Mouse (Mus musculus) CH12.LX (cell line): ENCODE data around the gene Tmbim6. TPM values are rescaled to one million over a fixed set of nuclear protein-coding genes. Genes with fewer than 3 reads are reported as not detected.

Experiments used
- DNase-seq: peaks from one replicate; pipeline ENCODE4 v3.0.0-alpha.2; 2013; ENCODE audit errors: extremely low read depth
- H3K27ac ChIP-seq: 2 replicates; pipeline ENCODE4 v1.5.1; 2012; ENCODE audit warnings: low read depth, mild to moderate bottlenecking, control low read depth, moderate library complexity; ENCODE audit not compliant: insufficient read depth
- H3K27me3 ChIP-seq: replicated peaks from 2 replicates; pipeline ENCODE3; 2012; ENCODE audit warnings: inconsistent platforms
- H3K36me3 ChIP-seq, 2 experiments: replicated peaks in 1 of 2; 2 replicates each; pipeline versions ENCODE3 to v1.6.1; 2012; ENCODE audit warnings: inconsistent platforms in 1 of 2, low read length in 1 of 2, mild to moderate bottlenecking in 1 of 2, mixed read lengths in 1 of 2, moderate library complexity in 1 of 2; ENCODE audit not compliant: control insufficient read depth in 1 of 2, insufficient read depth in 1 of 2
- H3K4me1 ChIP-seq, 2 experiments: 2 replicates each; pipeline ENCODE4 v1.6.1; 2012; ENCODE audit warnings: inconsistent platforms in 1 of 2, moderate library complexity in 1 of 2; ENCODE audit not compliant: insufficient read depth in 2 of 2, control insufficient read depth in 1 of 2
- H3K4me2 ChIP-seq: 2 replicates; pipeline ENCODE4 v1.6.1; 2012; ENCODE audit warnings: low read depth, mild to moderate bottlenecking, control low read depth; ENCODE audit not compliant: poor library complexity, insufficient read depth, severe bottlenecking
- H3K4me3 ChIP-seq, 3 experiments: fragments of 150-350 bp in 1 of 3; sonication (generic) in 1 of 3; replicated peaks in 1 of 3; 2 replicates each; pipeline versions ENCODE3 to v1.5.1; 2011 to 2012; ENCODE audit warnings: low read depth in 2 of 3, low read length in 2 of 3, mild to moderate bottlenecking in 2 of 3, moderate library complexity in 2 of 3, control low read depth in 1 of 3, improper control_type of control experiment in 1 of 3, inconsistent platforms in 1 of 3, mixed read lengths in 1 of 3; ENCODE audit not compliant: poor library complexity in 1 of 3
- H3K79me2 ChIP-seq: replicated peaks from 2 replicates; pipeline ENCODE4 v1.6.1; 2012; ENCODE audit warnings: mild to moderate bottlenecking, moderate library complexity; ENCODE audit not compliant: control insufficient read depth, poor library complexity, insufficient read depth, severe bottlenecking; ENCODE audit errors: extremely low read depth
- H3K9ac ChIP-seq: 2 replicates; pipeline ENCODE4 v1.6.1; 2012; ENCODE audit warnings: low read depth, mild to moderate bottlenecking, control low read depth, moderate library complexity; ENCODE audit not compliant: insufficient read depth
- H3K9me3 ChIP-seq: replicated peaks from 2 replicates; pipeline ENCODE3; 2012; ENCODE audit warnings: low read length, inconsistent platforms, mixed read lengths
- BHLHE40 ChIP-seq: IDR thresholded peaks from 2 replicates; pipeline ENCODE4 v1.6.1; 2011; ENCODE audit warnings: mild to moderate bottlenecking, low read depth, low read length, improper control_type of control experiment
- CHD1 ChIP-seq: IDR thresholded peaks from 2 replicates; pipeline ENCODE4 v1.6.1; 2012; ENCODE audit warnings: low read depth, low read length, improper control_type of control experiment, inconsistent platforms
- E2F4 ChIP-seq: IDR thresholded peaks from 2 replicates; pipeline ENCODE4 v1.6.1; 2011; ENCODE audit warnings: low read depth, low read length, improper control_type of control experiment; ENCODE audit not compliant: insufficient replicate concordance
- ELF1 ChIP-seq: IDR thresholded peaks from 2 replicates; pipeline ENCODE4 v1.6.1; 2014; ENCODE audit warnings: low read depth, mild to moderate bottlenecking, inconsistent platforms, low read length, improper control_type of control experiment
- EP300 ChIP-seq: IDR thresholded peaks from 2 replicates; pipeline ENCODE4 v1.6.1; 2011; ENCODE audit warnings: low read length, improper control_type of control experiment
- IRF4 ChIP-seq: IDR thresholded peaks from 2 replicates; pipeline ENCODE4 v1.6.1; 2014; ENCODE audit warnings: low read depth, mild to moderate bottlenecking, inconsistent platforms, low read length, improper control_type of control experiment
- JUN ChIP-seq: IDR thresholded peaks from 2 replicates; pipeline ENCODE4 v1.6.1; 2011; ENCODE audit warnings: low read depth, mild to moderate bottlenecking, low read length, improper control_type of control experiment, moderate library complexity; ENCODE audit not compliant: insufficient read depth
- KAT2A ChIP-seq: IDR thresholded peaks from 2 replicates; pipeline ENCODE4 v1.6.1; 2012; ENCODE audit warnings: low read length, improper control_type of control experiment, inconsistent platforms; ENCODE audit not compliant: insufficient replicate concordance
- MAFK ChIP-seq: IDR thresholded peaks from 2 replicates; pipeline ENCODE4 v1.6.1; 2011; ENCODE audit warnings: low read length, improper control_type of control experiment; ENCODE audit not compliant: insufficient replicate concordance
- MAX ChIP-seq: IDR thresholded peaks from 2 replicates; pipeline ENCODE4 v1.6.1; 2011; ENCODE audit warnings: low read length, improper control_type of control experiment
- MAZ ChIP-seq: IDR thresholded peaks from 2 replicates; pipeline ENCODE4 v1.6.1; 2012; ENCODE audit warnings: low read depth, mild to moderate bottlenecking, inconsistent platforms, low read length, improper control_type of control experiment, moderate library complexity
- MEF2A ChIP-seq: IDR thresholded peaks from 2 replicates; pipeline ENCODE4 v1.6.1; 2014; ENCODE audit warnings: low read depth, mild to moderate bottlenecking, inconsistent platforms, low read length, improper control_type of control experiment, borderline replicate concordance
- MXI1 ChIP-seq: IDR thresholded peaks from 2 replicates; pipeline ENCODE4 v1.6.1; 2011; ENCODE audit warnings: mild to moderate bottlenecking, low read depth, low read length, improper control_type of control experiment
- PAX5 ChIP-seq: IDR thresholded peaks from 2 replicates; pipeline ENCODE4 v1.6.1; 2012; ENCODE audit warnings: low read length, inconsistent platforms, mixed read lengths
- POLR2A ChIP-seq: IDR thresholded peaks from 2 replicates; pipeline ENCODE4 v1.6.1; 2011; ENCODE audit warnings: low read depth, mild to moderate bottlenecking, improper control_type of control experiment, low read length
- POLR2AphosphoS2 ChIP-seq: IDR thresholded peaks from 2 replicates; pipeline ENCODE4 v1.6.1; 2011; ENCODE audit warnings: low read depth, low read length, improper control_type of control experiment
- RAD21 ChIP-seq: IDR thresholded peaks from 2 replicates; pipeline ENCODE4 v1.6.1; 2011; ENCODE audit warnings: low read depth, mild to moderate bottlenecking, low read length, improper control_type of control experiment, moderate library complexity
- SIN3A ChIP-seq: IDR thresholded peaks from 2 replicates; pipeline ENCODE4 v1.6.1; 2012; ENCODE audit warnings: low read length, improper control_type of control experiment, inconsistent platforms
- TBP ChIP-seq: conservative IDR thresholded peaks from 2 replicates; pipeline ENCODE4 v1.6.1; 2011; ENCODE audit warnings: low read depth, low read length, improper control_type of control experiment
- ZC3H11A ChIP-seq: IDR thresholded peaks from 2 replicates; pipeline ENCODE4 v1.6.1; 2012; ENCODE audit warnings: low read depth, mild to moderate bottlenecking, inconsistent platforms, low read length, improper control_type of control experiment
- ZKSCAN1 ChIP-seq: IDR thresholded peaks from 2 replicates; pipeline ENCODE4 v1.6.1; 2012; ENCODE audit warnings: low read depth, inconsistent platforms, low read length, improper control_type of control experiment, borderline replicate concordance
- dilution Hi-C: fragments of 300-500 bp; cut with MboI; formaldehyde crosslinking; loops from 2 replicates; pipeline ENCODE4 v1.14.3; 2020; ENCODE audit warnings: low sequenced_read_pairs; ENCODE audit not compliant: extremely low pct_unique_long_range_greater_than_20kb, extremely low pct_ligation_motif_present
- in situ Hi-C: fragments of 300-500 bp; cut with MboI; formaldehyde crosslinking; loops from 3 replicates; pipeline ENCODE4 v1.14.3; 2019; ENCODE audit warnings: low sequenced_read_pairs, low pct_ligation_motif_present, low pct_unique_long_range_greater_than_20kb, mixed read lengths
- polyA plus RNA-seq: library from polyadenylated mRNA; unstranded; fragments of >175 nt; gene quantifications from 2 replicates; pipeline ENCODE4 v1.2.1, GENCODE M21; 2012; ENCODE audit warnings: low read depth; ENCODE audit not compliant: insufficient read length
- total RNA-seq, 2 experiments: library from RNA; depleted of rRNA; stranded (reverse); fragments of 300-350 nt in 1 of 2; fragments of >200 nt in 1 of 2; gene quantifications; 2 replicates each; pipeline ENCODE4 v1.2.3; 2012 to 2014

Tmbim6 gene
- total and polyA plus RNA-seq, 3 experiments, result 268 to 329 (median 269) TPM

DNA sequence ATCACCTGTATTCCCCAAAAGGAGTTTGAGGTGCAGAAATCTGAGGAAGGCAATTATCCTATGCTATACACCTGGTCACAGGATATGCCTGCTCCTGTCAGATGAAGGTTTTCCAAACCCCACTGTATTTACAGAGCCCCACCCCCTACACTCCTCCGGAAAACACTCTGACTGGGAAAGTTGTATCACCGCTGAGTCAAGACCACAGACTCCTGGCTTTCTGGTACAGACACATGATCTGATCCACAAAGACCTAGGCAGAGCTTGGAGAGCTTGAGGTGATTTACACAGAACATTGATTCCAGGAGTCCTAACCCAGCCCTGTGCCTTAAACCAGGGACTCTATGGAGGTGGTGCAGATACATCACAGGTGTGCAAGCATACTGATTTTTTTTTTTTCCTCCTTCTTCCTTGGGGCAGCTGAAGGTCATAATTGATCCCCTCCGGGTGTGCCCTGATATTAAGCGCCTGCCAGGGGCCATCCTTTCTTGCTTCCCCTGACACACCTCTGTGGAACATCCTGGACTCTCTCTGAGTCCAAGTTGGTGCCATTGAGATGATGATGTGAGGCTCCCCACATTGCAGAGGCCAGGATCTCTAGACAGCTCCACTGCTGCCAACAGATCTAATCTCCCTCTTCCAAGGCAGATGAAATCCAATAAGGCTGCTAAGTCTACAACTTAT is 24.0 kb upstream of the Tmbim6 start:
- TF ChIP-seq SIN3A (0 out of 2 replicates have a peak, but pooled peaks have one; percentile 39), BHLHE40 (no peak), MAZ (no peak)
- Histone ChIP-seq H3K4me1 (peaks cover 3 to 53% of the 10 kb centered on the region in 2 experiments; a peak in 3 of 4 replicates), H3K4me3 (peak overlapping the region; percentile 59 to 84 (median 77)), H3K4me2 (peak overlapping the region; percentile 83), H3K9ac (peak overlapping the region; percentile 93), H3K79me2 (peaks cover 35% of the 10 kb centered on the region), H3K27ac (no peak overlapping the region), H3K36me3 (peaks cover 0 to 2% of the 10 kb centered on the region in 2 experiments), H3K27me3 (peaks cover 8% of the 10 kb centered on the region), H3K9me3 (no peaks in the 10 kb centered on the region)
- dilution Hi-C loops, result no loop called here
- no peak for DNase-seq
- in situ Hi-C loops, result loop anchor here (5.0 kb wide), 1 partner anchor 36 kb away; no protein-coding TSS in a partner anchor

DNA sequence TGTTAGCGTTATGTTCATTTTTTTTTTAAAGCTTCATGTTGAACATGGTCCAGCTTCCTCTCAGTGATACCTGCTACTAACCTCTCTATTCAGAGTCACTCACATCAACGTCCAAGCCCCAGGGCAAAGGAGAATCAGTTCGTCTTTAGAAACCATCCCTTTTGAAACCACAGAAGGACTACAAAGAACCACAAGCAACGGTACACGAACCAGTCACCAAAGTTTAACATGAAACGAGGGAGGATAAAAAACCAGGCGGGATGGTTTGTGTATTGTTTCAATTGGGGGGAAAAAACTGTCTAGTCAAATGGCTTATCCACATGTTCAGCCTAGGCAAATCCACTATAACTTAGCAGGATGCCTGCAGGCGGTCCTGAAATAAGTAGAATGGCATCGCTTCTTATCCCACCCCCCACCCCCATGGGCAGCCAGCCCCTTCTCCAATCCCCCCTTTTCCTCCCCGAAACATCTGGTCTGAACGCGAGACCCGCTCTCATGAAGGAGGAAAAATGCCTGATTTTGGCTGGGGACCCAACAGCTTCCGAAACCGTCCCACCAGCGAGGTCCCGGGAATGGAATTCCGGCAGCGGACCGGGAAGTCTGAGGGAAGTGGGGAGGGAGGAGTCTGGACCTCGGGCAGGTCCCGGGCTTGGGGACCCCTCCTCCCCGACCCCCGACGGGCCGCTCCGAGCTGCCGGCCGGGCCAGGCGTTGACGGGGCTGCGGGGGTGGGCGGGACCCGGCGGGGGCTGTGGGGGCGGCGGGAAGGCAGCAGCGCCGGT is 23.1 kb upstream of the Tmbim6 start:
- Histone ChIP-seq H3K27ac (peak overlapping the region; percentile 34; the same call in 1 of the 2 replicates), H3K4me3 (peak overlapping the region; percentile 59 to 84 (median 77)), H3K4me2 (peak overlapping the region; percentile 83), H3K27me3 (peaks cover 8% of the 10 kb centered on the region), H3K9ac (peak overlapping the region; percentile 93), H3K79me2 (peaks cover 32% of the 10 kb centered on the region), H3K36me3 (peaks cover 0 to 2% of the 10 kb centered on the region in 2 experiments), H3K9me3 (no peaks in the 10 kb centered on the region), H3K4me1 (peaks cover 3 to 46% of the 10 kb centered on the region in 2 experiments; a peak in 3 of 4 replicates)
- in situ Hi-C loops (loop anchor here (5.0 to 10.0 kb wide), 2 partner anchors 37 to 55 kb away; no protein-coding TSS in a partner anchor), dilution Hi-C loops (no loop called here)
- DNase-seq, result peak; percentile 45
- 0 out of 2 replicates have a peak, but pooled peaks have one; percentile 7 for TF ChIP-seq TBP
- no peak for TF ChIP-seq MAFK

DNA sequence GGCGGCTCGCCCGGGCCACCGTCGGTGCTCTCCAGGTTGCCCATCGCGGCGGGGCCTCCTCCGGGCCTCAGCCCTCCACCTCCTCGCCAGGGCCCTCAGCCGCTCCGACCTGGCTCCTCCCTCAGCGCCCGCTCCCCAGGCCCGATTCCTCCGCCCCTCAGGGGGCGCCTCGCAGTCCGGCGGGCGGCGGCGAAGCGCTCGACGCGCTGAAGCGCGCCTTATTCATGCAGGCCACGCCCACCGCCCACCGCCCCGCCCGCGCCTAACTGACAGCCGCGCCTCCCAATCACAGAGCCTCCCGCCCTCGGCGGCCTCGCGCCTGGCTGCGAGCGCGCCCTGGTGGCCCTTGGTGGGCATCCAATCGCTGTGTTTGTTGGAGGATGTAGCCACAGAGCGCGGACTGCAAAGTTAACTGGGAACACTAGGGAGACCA is 22.4 kb upstream of the Tmbim6 start, which contains the start of gene Fmnl3:
Fmnl3 (minus strand) TSS at position 224 of the 433 bp plus-strand sequence.
- H3K27ac ChIP-seq, result peak within 1 kb of the TSS; percentile 34; the same call in 1 of the 2 replicates
- dilution Hi-C loops, result no loop called here
- peak; percentile 95 for DNase-seq
- H3K9ac ChIP-seq, result peak within 1 kb of the TSS; percentile 93
- no peaks in the 10 kb centered on the region for H3K9me3 ChIP-seq
- peak within 1 kb of the TSS; percentile 59 to 84 (median 77) for H3K4me3 ChIP-seq
- H3K79me2 ChIP-seq, result peaks cover 32% of the 10 kb centered on the region
- in situ Hi-C loops, result loop anchor here (10.0 kb wide), 1 partner anchor 55 kb away; no protein-coding TSS in a partner anchor
- H3K36me3 ChIP-seq, result peaks cover 0 to 2% of the 10 kb centered on the region in 2 experiments
- peaks cover 8% of the 10 kb centered on the region for H3K27me3 ChIP-seq
- H3K4me1 ChIP-seq, result peaks cover 3 to 44% of the 10 kb centered on the region in 2 experiments; a peak in 3 of 4 replicates
- H3K4me2 ChIP-seq, result peak within 1 kb of the TSS; percentile 83
- TF ChIP-seq RAD21 (peak; percentile 96), ELF1 (peak; percentile 35; the same call in 1 of the 2 replicates), MXI1 (peak; percentile 61), POLR2AphosphoS2 (no peak), KAT2A (0 out of 2 replicates have a peak, but pooled peaks have one; percentile 61), MAZ (no peak; the same call in none of the 2 replicates), E2F4 (0 out of 2 replicates have a peak, but pooled peaks have one; percentile 47), MAX (peak; percentile 90), ZKSCAN1 (no peak), ZC3H11A (peak; percentile 96), MEF2A (peak; percentile 88), EP300 (no peak), IRF4 (peak; percentile 72), CHD1 (0 out of 2 replicates have a peak, but pooled peaks have one; percentile 45), JUN (no peak), PAX5 (no peak), POLR2A (peak; percentile 60; the same call in 1 of the 2 replicates)
